Comparison of ENCODE assay signal across 26 mouse cellular contexts in genomic region chr16:94348779-94349178, GRCm38 (mm10). TPM values are rescaled to one million over a fixed set of nuclear protein-coding genes. Genes with fewer than 3 reads are reported as not detected.
"Had no signal": no experiment of that assay in that cellular context is flagged by ENCODE, and none has a peak within 500 bp of the region (broad histone marks: within the 10 kb centered on the region; RNA-seq: fewer than 3 reads in every experiment).

No protein-coding gene starts in this region.

- H3K4me3 ChIP-seq: heart, embryonic 10.5 days; heart, embryonic 13.5 days; heart, embryonic 15.5 days; hindbrain, embryonic 13.5 days; hindbrain, embryonic 15.5 days; kidney, embryonic 15.5 days; limb, embryonic 12.5 days; limb, embryonic 15.5 days; liver, embryonic 12.5 days had no signal

- H3K9me3 ChIP-seq: heart, embryonic 10.5 days; heart, embryonic 13.5 days; heart, embryonic 15.5 days; hindbrain, embryonic 13.5 days; hindbrain, embryonic 15.5 days; kidney, embryonic 15.5 days; limb, embryonic 12.5 days; limb, embryonic 15.5 days; liver, embryonic 12.5 days had no signal

- DNase-seq: gastrocnemius, postnatal 36 days; heart, adult 18-20 months; heart, postnatal 14 days; heart, postnatal 36 days; kidney, adult 11 months; kidney, adult 2 months; kidney, adult 9 months; kidney, postnatal 14 days; kidney, postnatal 36 days; layer of hippocampus, adult 9-11 months; layer of hippocampus, postnatal 36 days; left cerebral cortex, postnatal 4 days had no signal

- H3K9ac ChIP-seq: heart, embryonic 13.5 days; heart, embryonic 15.5 days; hindbrain, embryonic 13.5 days; hindbrain, embryonic 15.5 days; kidney, embryonic 15.5 days; limb, embryonic 12.5 days; limb, embryonic 15.5 days; liver, embryonic 12.5 days; liver, embryonic 14.5 days had no signal

- ATAC-seq: intestine, embryonic 16.5 days; liver, embryonic 12.5 days had no signal

- H3K4me1 ChIP-seq: heart, embryonic 15.5 days; liver, embryonic 12.5 days had no signal

- H3K4me2 ChIP-seq: heart, embryonic 13.5 days; heart, embryonic 15.5 days; hindbrain, embryonic 13.5 days; hindbrain, embryonic 15.5 days; kidney, embryonic 15.5 days; limb, embryonic 12.5 days; limb, embryonic 15.5 days; liver, embryonic 12.5 days had no signal

- H3K27me3 ChIP-seq: heart, embryonic 13.5 days; heart, embryonic 15.5 days; hindbrain, embryonic 13.5 days; hindbrain, embryonic 15.5 days; kidney, embryonic 15.5 days; limb, embryonic 12.5 days; limb, embryonic 15.5 days; liver, embryonic 12.5 days had no signal

- H3K27ac ChIP-seq: heart, embryonic 10.5 days; heart, embryonic 13.5 days; heart, embryonic 15.5 days; hindbrain, embryonic 13.5 days; hindbrain, embryonic 15.5 days; kidney, embryonic 15.5 days; kidney, postnatal 0 days; limb, embryonic 12.5 days; liver, embryonic 12.5 days; liver, embryonic 14.5 days had no signal

- H3K36me3 ChIP-seq: heart, embryonic 10.5 days; heart, embryonic 13.5 days; heart, embryonic 15.5 days; hindbrain, embryonic 13.5 days; hindbrain, embryonic 15.5 days; kidney, embryonic 15.5 days; limb, embryonic 12.5 days; limb, embryonic 15.5 days; liver, embryonic 12.5 days had no signal

RNA-seq across cellular contexts. Expression of gene Ripply3, which starts 20.6 kb away (rescaled TPM):
- total RNA-seq: layer of hippocampus, postnatal 14 days; layer of hippocampus, postnatal 36 days; left cerebral cortex, postnatal 25 days had no signal
